Mouse (Mus musculus) stomach, embryonic 15.5 days (tissue): ENCODE results near the gene Olfr1392. TPM values are rescaled to one million over a fixed set of nuclear protein-coding genes. Genes with fewer than 3 reads are reported as not detected.

ENCODE experiments used
- ATAC-seq: fragments of 200-750 bp; cut with Nextera tagmentation; 2 replicates; pipeline ENCODE4 v1.8.0; 2017; ENCODE audit warnings: low read depth, moderate number of reproducible peaks, moderate TSS enrichment; ENCODE audit not compliant: insufficient read depth, low FRiP score
- H3K27ac ChIP-seq: fragments of 300-500 bp; sonication (generic); 2 replicates; pipeline ENCODE4 v1.5.1; 2015; ENCODE audit warnings: mild to moderate bottlenecking, inconsistent platforms
- H3K27me3 ChIP-seq: fragments of 300-500 bp; sonication (generic); replicated peaks from 2 replicates; pipeline ENCODE4 v1.6.1; 2015; ENCODE audit warnings: inconsistent platforms
- H3K36me3 ChIP-seq: fragments of 300-500 bp; sonication (generic); 2 replicates; pipeline ENCODE4 v1.6.1; 2015; ENCODE audit warnings: inconsistent platforms
- H3K4me1 ChIP-seq: fragments of 300-500 bp; sonication (generic); 2 replicates; pipeline ENCODE4 v1.6.1; 2015; ENCODE audit warnings: inconsistent platforms
- H3K4me2 ChIP-seq: fragments of 300-500 bp; sonication (generic); 2 replicates; pipeline ENCODE4 v1.6.1; 2015; ENCODE audit warnings: mild to moderate bottlenecking, inconsistent platforms
- H3K4me3 ChIP-seq: fragments of 300-500 bp; sonication (generic); replicated peaks from 2 replicates; pipeline ENCODE4 v1.5.1; 2015; ENCODE audit warnings: inconsistent platforms
- H3K9ac ChIP-seq: fragments of 300-500 bp; sonication (generic); 2 replicates; pipeline ENCODE4 v1.6.1; 2015; ENCODE audit warnings: inconsistent platforms
- H3K9me3 ChIP-seq: fragments of 300-500 bp; sonication (generic); 2 replicates; pipeline ENCODE4 v1.6.1; 2016; ENCODE audit warnings: inconsistent platforms
- WGBS: fragments of 180-500 bp; shearing (Covaris S2); methylation state at CpG from one replicate; pipeline ENCODE4 v1.1.7; 2015; 5-methylcytosine and 5-hydroxymethylcytosine counted together
- polyA plus RNA-seq: library from polyadenylated mRNA; unstranded; fragments of >200 nt; fragmentation: Nextera tagmentation; extraction: Ambion mirVana; gene quantifications from 2 replicates; pipeline ENCODE4 v1.2.1, GENCODE M21; 2015

The Olfr1392 gene
- polyA plus RNA-seq, 1 experiment from 2014 or later, result not detected

GRCm38 (mm10) chr11:49337150-49337832 is 52.2 kb downstream of the Olfr1392 start:
- no peak overlapping the region for H3K27ac ChIP-seq
- WGBS, result 58% methylated on average over 4 of the region's 4 CpGs
- no peaks in the 10 kb centered on the region for H3K4me1 ChIP-seq
- no peaks in the 10 kb centered on the region for H3K36me3 ChIP-seq
- no peaks in the 10 kb centered on the region for H3K9me3 ChIP-seq
- no peak overlapping the region for H3K4me3 ChIP-seq
- ATAC-seq, result no peak
- H3K9ac ChIP-seq, result no peak overlapping the region
- H3K4me2 ChIP-seq, result no peak overlapping the region
- no peaks in the 10 kb centered on the region for H3K27me3 ChIP-seq

Other genes starting within 250 kb of the Olfr1392 start
- 0.96 and 0.98 TPM in 2 replicates for gene 9930111J21Rik2, start 234.0 kb upstream of the Olfr1392 start, polyA plus RNA-seq
- gene Tgtp2, start 221.1 kb upstream of the Olfr1392 start, polyA plus RNA-seq, result 0.14 and 1.1 TPM in 2 replicates
- 2.0 and 2.3 TPM in 2 replicates for gene Ifi47, start 208.7 kb upstream of the Olfr1392 start, polyA plus RNA-seq
- 0.14 TPM in 1 of 2 replicates, not detected in the other for gene Olfr1396, start 170.4 kb upstream of the Olfr1392 start, polyA plus RNA-seq
- not detected in 2 replicates for gene Olfr1395, start 143.0 kb upstream of the Olfr1392 start, polyA plus RNA-seq
- not detected in 2 replicates for gene Olfr1394, start 130.9 kb upstream of the Olfr1392 start, polyA plus RNA-seq
- 1.7 and 2.5 TPM in 2 replicates for gene Btnl9, start 98.1 kb upstream of the Olfr1392 start, polyA plus RNA-seq
- 31.0 and 34.2 TPM in 2 replicates for gene Zfp62, start 82.0 kb upstream of the Olfr1392 start, polyA plus RNA-seq
- gene Mgat1, start 41.1 kb upstream of the Olfr1392 start, polyA plus RNA-seq, result 59.3 and 59.9 TPM in 2 replicates
- not detected in 2 replicates for gene Olfr1393, start 7.0 kb upstream of the Olfr1392 start, polyA plus RNA-seq
- gene Olfr10, start 19.5 kb downstream of the Olfr1392 start, polyA plus RNA-seq, result not detected in 2 replicates
- not detected in 2 replicates for gene Olfr1391, start 37.5 kb downstream of the Olfr1392 start, polyA plus RNA-seq
- not detected in 2 replicates for gene Olfr1390, start 49.9 kb downstream of the Olfr1392 start, polyA plus RNA-seq
- gene Olfr1389, start 137.8 kb downstream of the Olfr1392 start, polyA plus RNA-seq, result not detected in 2 replicates
- 0.12 and 0.15 TPM in 2 replicates for gene Olfr1388, start 151.3 kb downstream of the Olfr1392 start, polyA plus RNA-seq
- gene Olfr1387, start 170.1 kb downstream of the Olfr1392 start, polyA plus RNA-seq, result not detected in 2 replicates
- gene Olfr1386, start 179.8 kb downstream of the Olfr1392 start, polyA plus RNA-seq, result not detected in 2 replicates
- 0.04 TPM in 1 of 2 replicates, not detected in the other for gene Olfr1385, start 203.8 kb downstream of the Olfr1392 start, polyA plus RNA-seq
- gene Olfr1384, start 221.4 kb downstream of the Olfr1392 start, polyA plus RNA-seq, result not detected in 2 replicates
- gene Olfr1383, start 234.4 kb downstream of the Olfr1392 start, polyA plus RNA-seq, result not detected in 2 replicates
- gene Olfr1382, start 243.0 kb downstream of the Olfr1392 start, polyA plus RNA-seq, result not detected in 2 replicates